Mouse (Mus musculus) embryonic fibroblast, embryonic 13.5 days (primary cell): Measurements from ENCODE around the gene Optc.

Source experiments
- CTCF ChIP-seq: IDR thresholded peaks from 2 replicates; pipeline ENCODE4 v1.5.1; 2011; ENCODE audit warnings: mild to moderate bottlenecking, control low read depth, low read length, moderate library complexity, borderline replicate concordance; ENCODE audit not compliant: insufficient read depth
- POLR2A ChIP-seq: IDR thresholded peaks from 2 replicates; pipeline ENCODE4 v1.6.1; 2011; ENCODE audit warnings: low read depth, mild to moderate bottlenecking, control low read depth, low read length, moderate library complexity

DNA sequence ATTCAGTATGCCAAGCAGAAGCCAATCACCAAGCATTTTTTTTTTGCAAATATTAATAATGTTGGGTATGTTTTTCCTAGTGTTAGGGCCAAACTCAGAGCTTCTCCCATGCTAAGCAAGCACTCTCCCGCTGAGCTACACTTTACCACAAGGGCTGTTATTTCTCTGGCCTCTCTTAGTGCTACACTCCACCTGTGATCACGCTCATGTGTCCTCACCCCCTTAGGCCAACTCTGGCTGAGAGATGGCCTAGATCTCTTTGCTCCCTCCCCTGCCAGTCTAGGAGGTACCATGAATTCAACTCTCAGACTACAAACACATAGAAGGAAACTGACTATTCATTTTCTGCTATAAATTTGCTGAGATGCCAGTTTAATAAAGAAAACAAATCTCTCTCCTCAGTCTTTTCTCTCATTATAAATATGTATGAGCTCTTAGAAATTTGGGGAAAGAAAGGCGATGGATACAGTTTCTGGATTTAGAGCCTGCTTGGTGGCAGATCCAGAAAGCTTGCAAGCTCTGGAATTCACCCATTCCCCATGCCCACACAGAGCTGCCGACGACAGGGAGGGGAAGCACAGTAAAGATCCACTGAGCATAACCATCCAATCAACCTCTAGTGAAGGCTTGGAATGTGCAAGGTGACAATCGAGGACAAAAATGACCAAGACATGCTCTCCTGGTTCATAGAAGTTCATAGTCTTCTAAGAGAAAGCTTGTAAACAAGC, 34.5 kb downstream of the Optc start:
- TF ChIP-seq CTCF (no peak), POLR2A (no peak)
